Mouse (Mus musculus) CH12.LX (cell line): ENCODE measurements around the gene Ly6c2. TPM values are rescaled to one million over a fixed set of nuclear protein-coding genes. Genes with fewer than 3 reads are reported as not detected.
"Not testable (repeated sequence)": the region's sequence is repeated elsewhere in the genome, so short reads cannot be mapped to it uniquely, and the experiment has no call there.

Experiments used
- DNase-seq: peaks from one replicate; pipeline ENCODE4 v3.0.0-alpha.2; 2013; ENCODE audit errors: extremely low read depth
- H3K27ac ChIP-seq: 2 replicates; pipeline ENCODE4 v1.5.1; 2012; ENCODE audit warnings: low read depth, mild to moderate bottlenecking, control low read depth, moderate library complexity; ENCODE audit not compliant: insufficient read depth
- H3K27me3 ChIP-seq: replicated peaks from 2 replicates; pipeline ENCODE3; 2012; ENCODE audit warnings: inconsistent platforms
- H3K36me3 ChIP-seq, 2 experiments: replicated peaks in 1 of 2; 2 replicates each; pipeline versions ENCODE3 to v1.6.1; 2012; ENCODE audit warnings: inconsistent platforms in 1 of 2, low read length in 1 of 2, mild to moderate bottlenecking in 1 of 2, mixed read lengths in 1 of 2, moderate library complexity in 1 of 2; ENCODE audit not compliant: control insufficient read depth in 1 of 2, insufficient read depth in 1 of 2
- H3K4me1 ChIP-seq, 2 experiments: 2 replicates each; pipeline ENCODE4 v1.6.1; 2012; ENCODE audit warnings: inconsistent platforms in 1 of 2, moderate library complexity in 1 of 2; ENCODE audit not compliant: insufficient read depth in 2 of 2, control insufficient read depth in 1 of 2
- H3K4me2 ChIP-seq: 2 replicates; pipeline ENCODE4 v1.6.1; 2012; ENCODE audit warnings: low read depth, mild to moderate bottlenecking, control low read depth; ENCODE audit not compliant: poor library complexity, insufficient read depth, severe bottlenecking
- H3K4me3 ChIP-seq, 3 experiments: fragments of 150-350 bp in 1 of 3; sonication (generic) in 1 of 3; replicated peaks in 1 of 3; 2 replicates each; pipeline versions ENCODE3 to v1.5.1; 2011 to 2012; ENCODE audit warnings: low read depth in 2 of 3, low read length in 2 of 3, mild to moderate bottlenecking in 2 of 3, moderate library complexity in 2 of 3, control low read depth in 1 of 3, improper control_type of control experiment in 1 of 3, inconsistent platforms in 1 of 3, mixed read lengths in 1 of 3; ENCODE audit not compliant: poor library complexity in 1 of 3
- H3K79me2 ChIP-seq: replicated peaks from 2 replicates; pipeline ENCODE4 v1.6.1; 2012; ENCODE audit warnings: mild to moderate bottlenecking, moderate library complexity; ENCODE audit not compliant: control insufficient read depth, poor library complexity, insufficient read depth, severe bottlenecking; ENCODE audit errors: extremely low read depth
- H3K9ac ChIP-seq: 2 replicates; pipeline ENCODE4 v1.6.1; 2012; ENCODE audit warnings: low read depth, mild to moderate bottlenecking, control low read depth, moderate library complexity; ENCODE audit not compliant: insufficient read depth
- H3K9me3 ChIP-seq: replicated peaks from 2 replicates; pipeline ENCODE3; 2012; ENCODE audit warnings: low read length, inconsistent platforms, mixed read lengths
- BHLHE40 ChIP-seq: IDR thresholded peaks from 2 replicates; pipeline ENCODE4 v1.6.1; 2011; ENCODE audit warnings: mild to moderate bottlenecking, low read depth, low read length, improper control_type of control experiment
- IRF4 ChIP-seq: IDR thresholded peaks from 2 replicates; pipeline ENCODE4 v1.6.1; 2014; ENCODE audit warnings: low read depth, mild to moderate bottlenecking, inconsistent platforms, low read length, improper control_type of control experiment
- JUN ChIP-seq: IDR thresholded peaks from 2 replicates; pipeline ENCODE4 v1.6.1; 2011; ENCODE audit warnings: low read depth, mild to moderate bottlenecking, low read length, improper control_type of control experiment, moderate library complexity; ENCODE audit not compliant: insufficient read depth
- MAFK ChIP-seq: IDR thresholded peaks from 2 replicates; pipeline ENCODE4 v1.6.1; 2011; ENCODE audit warnings: low read length, improper control_type of control experiment; ENCODE audit not compliant: insufficient replicate concordance
- MAZ ChIP-seq: IDR thresholded peaks from 2 replicates; pipeline ENCODE4 v1.6.1; 2012; ENCODE audit warnings: low read depth, mild to moderate bottlenecking, inconsistent platforms, low read length, improper control_type of control experiment, moderate library complexity
- POLR2AphosphoS2 ChIP-seq: IDR thresholded peaks from 2 replicates; pipeline ENCODE4 v1.6.1; 2011; ENCODE audit warnings: low read depth, low read length, improper control_type of control experiment
- RCOR1 ChIP-seq: conservative IDR thresholded peaks from 2 replicates; pipeline ENCODE4 v1.6.1; 2012; ENCODE audit warnings: low read depth, mild to moderate bottlenecking, inconsistent platforms, low read length, improper control_type of control experiment
- UBTF ChIP-seq: IDR thresholded peaks from 2 replicates; pipeline ENCODE4 v1.6.1; 2012; ENCODE audit warnings: low read depth, mild to moderate bottlenecking, inconsistent platforms, low read length, improper control_type of control experiment, moderate library complexity
- USF2 ChIP-seq: conservative IDR thresholded peaks from 2 replicates; pipeline ENCODE4 v1.6.1; 2011; ENCODE audit warnings: low read depth, low read length, improper control_type of control experiment
- ZC3H11A ChIP-seq: IDR thresholded peaks from 2 replicates; pipeline ENCODE4 v1.6.1; 2012; ENCODE audit warnings: low read depth, mild to moderate bottlenecking, inconsistent platforms, low read length, improper control_type of control experiment
- dilution Hi-C: fragments of 300-500 bp; cut with MboI; formaldehyde crosslinking; loops from 2 replicates; pipeline ENCODE4 v1.14.3; 2020; ENCODE audit warnings: low sequenced_read_pairs; ENCODE audit not compliant: extremely low pct_unique_long_range_greater_than_20kb, extremely low pct_ligation_motif_present
- in situ Hi-C: fragments of 300-500 bp; cut with MboI; formaldehyde crosslinking; loops from 3 replicates; pipeline ENCODE4 v1.14.3; 2019; ENCODE audit warnings: low sequenced_read_pairs, low pct_ligation_motif_present, low pct_unique_long_range_greater_than_20kb, mixed read lengths
- polyA plus RNA-seq: library from polyadenylated mRNA; unstranded; fragments of >175 nt; gene quantifications from 2 replicates; pipeline ENCODE4 v1.2.1, GENCODE M21; 2012; ENCODE audit warnings: low read depth; ENCODE audit not compliant: insufficient read length
- total RNA-seq, 2 experiments: library from RNA; depleted of rRNA; stranded (reverse); fragments of 300-350 nt in 1 of 2; fragments of >200 nt in 1 of 2; gene quantifications; 2 replicates each; pipeline ENCODE4 v1.2.3; 2012 to 2014

Ly6c2 gene
- total RNA-seq (2012; rRNA removed), result 0.42 and 0.67 TPM in 2 replicates
- total RNA-seq (2014; rRNA removed), result 0.72 and 1.0 TPM in 2 replicates
- polyA plus RNA-seq, result 0.87 and 1.2 TPM in 2 replicates

GRCm38 (mm10) chr15:75111861-75112630, at the start of gene Ly6c2:
Gene Ly6c2, minus strand, starts transcription at chr15:75111970.
- H3K36me3 ChIP-seq, H3K27ac ChIP-seq, H3K9me3 ChIP-seq, H3K9ac ChIP-seq, dilution Hi-C loops, H3K79me2 ChIP-seq, in situ Hi-C loops, H3K27me3 ChIP-seq, H3K4me2 ChIP-seq, H3K4me3 ChIP-seq: not testable (repeated sequence)
- peaks cover 0 to 13% of the 10 kb centered on the region in 2 experiments; a peak in 2 of 4 replicates for H3K4me1 ChIP-seq
- peak; percentile 6 for DNase-seq

- H3K36me3 ChIP-seq, result no peaks in the 10 kb centered on the region
- no peak overlapping the region for H3K27ac ChIP-seq
- no peaks in the 10 kb centered on the region for H3K4me1 ChIP-seq
- no peak overlapping the region for H3K9ac ChIP-seq
- in situ Hi-C loops, result no loop called here
- H3K9me3 ChIP-seq, result peaks cover 2% of the 10 kb centered on the region
- H3K4me2 ChIP-seq, result no peak overlapping the region
- no peaks in the 10 kb centered on the region for H3K27me3 ChIP-seq
- no peak overlapping the region for H3K4me3 ChIP-seq
- no peak for TF ChIP-seq MAZ
- no peak for TF ChIP-seq MAFK
- TF ChIP-seq JUN, result no peak
- TF ChIP-seq ZC3H11A, result no peak
- TF ChIP-seq UBTF, result no peak
- TF ChIP-seq, all 38 proteins: peak for 0
- no peak for DNase-seq
- H3K79me2 ChIP-seq, result no peaks in the 10 kb centered on the region
- dilution Hi-C loops, result no loop called here
These were observed 45.9 kb upstream of the Ly6c2 start for GRCm38 (mm10) chr15:75157646-75158045.

- Histone ChIP-seq H3K4me2 (no peak within 1 kb of the TSS), H3K4me3 (no peak within 1 kb of the TSS), H3K27ac (no peak within 1 kb of the TSS), H3K36me3 (no peaks in the 10 kb centered on the region), H3K4me1 (no peaks in the 10 kb centered on the region), H3K9me3 (no peaks in the 10 kb centered on the region), H3K79me2 (no peaks in the 10 kb centered on the region), H3K27me3 (no peaks in the 10 kb centered on the region), H3K9ac (no peak within 1 kb of the TSS)
- in situ Hi-C loops, result no loop called here
- TF ChIP-seq USF2 (no peak), UBTF (no peak), POLR2AphosphoS2 (no peak), RCOR1 (no peak), BHLHE40 (no peak), IRF4 (no peak)
- dilution Hi-C loops, result no loop called here
- DNase-seq, result no peak
These were observed 43.2 kb upstream of the Ly6c2 start, which contains the start of gene Ly6g for GRCm38 (mm10) chr15:75154940-75155339. Gene Ly6g, plus strand, starts transcription at chr15:75155240.
